Mouse (Mus musculus): Measurements from ENCODE around the gene Crip3. TPM values are rescaled to one million over a fixed set of nuclear protein-coding genes. Genes with fewer than 3 reads are reported as not detected.
A peak's percentile ranks its signal among the peaks of the same experiment; 100 is the strongest.

Crip3 gene
- polyA plus RNA-seq, 1 experiment from 2014 or later: 0.92 TPM

GRCm38 (mm10) chr17:46458439-46458838 is 29.7 kb downstream of the Crip3 start:
- WGBS: 32% methylated on average over 3 of the region's 3 CpGs
- H3K27me3 ChIP-seq (replicated peaks): peaks cover 74% of the 10 kb centered on the region
- no peak for ATAC-seq

GRCm38 (mm10) chr17:46460673-46461072 is 31.9 kb downstream of the Crip3 start:
- no peaks in the 10 kb centered on the region for H3K9me3 ChIP-seq
- H3K27ac ChIP-seq: no peak overlapping the region
- ATAC-seq: 0 out of 2 replicates have a peak, but pooled peaks have one; percentile 11
- H3K4me1 ChIP-seq (replicated peaks): peaks cover 18% of the 10 kb centered on the region
- peak overlapping the region; percentile 36 for H3K4me3 ChIP-seq (replicated peaks)
- peak overlapping the region; percentile 77 for H3K4me2 ChIP-seq (replicated peaks)
- no peaks in the 10 kb centered on the region for H3K36me3 ChIP-seq
- H3K27me3 ChIP-seq (replicated peaks): peaks cover 54% of the 10 kb centered on the region
- WGBS: 1% methylated on average over 32 of the region's 32 CpGs
- H3K9ac ChIP-seq: peak overlapping the region; percentile 21; the same call in 1 of the 2 replicates

More at GRCm38 (mm10) chr17:46458439-46458838, 29.7 kb downstream of the Crip3 start:
- H3K4me1 ChIP-seq (replicated peaks): peaks cover 37% of the 10 kb centered on the region
- H3K4me2 ChIP-seq (replicated peaks): no peak overlapping the region
- no peak overlapping the region for H3K27ac ChIP-seq
- H3K36me3 ChIP-seq: no peaks in the 10 kb centered on the region
- no peak overlapping the region for H3K4me3 ChIP-seq (replicated peaks)
- H3K9me3 ChIP-seq: no peaks in the 10 kb centered on the region
- H3K9ac ChIP-seq: no peak overlapping the region

- ATAC-seq: no peak
- peaks cover 17% of the 10 kb centered on the region for H3K4me1 ChIP-seq (replicated peaks)
- no peak overlapping the region for H3K27ac ChIP-seq
- no peaks in the 10 kb centered on the region for H3K9me3 ChIP-seq
- H3K36me3 ChIP-seq: no peaks in the 10 kb centered on the region
- 9% methylated on average over 8 of the region's 8 CpGs for WGBS
- 0 out of 2 replicates have a peak overlapping the region, but pooled peaks have one; percentile 21 for H3K9ac ChIP-seq
- peak overlapping the region; percentile 77 for H3K4me2 ChIP-seq (replicated peaks)
- peaks cover 47% of the 10 kb centered on the region for H3K27me3 ChIP-seq (replicated peaks)
- peak overlapping the region; percentile 36 for H3K4me3 ChIP-seq (replicated peaks)
Measured at GRCm38 (mm10) chr17:46461347-46461746, 32.6 kb downstream of the Crip3 start.

- Histone ChIP-seq H3K27me3 (replicated peaks) (peaks cover 41% of the 10 kb centered on the region), H3K4me2 (replicated peaks) (no peak overlapping the region), H3K9ac (no peak overlapping the region), H3K4me1 (replicated peaks) (peaks cover 17% of the 10 kb centered on the region), H3K36me3 (no peaks in the 10 kb centered on the region), H3K4me3 (replicated peaks) (no peak overlapping the region), H3K27ac (no peak overlapping the region), H3K9me3 (no peaks in the 10 kb centered on the region)
- ATAC-seq: no peak
- 82% methylated on average over 5 of the region's 5 CpGs for WGBS
Measured at GRCm38 (mm10) chr17:46462226-46462625, 33.5 kb downstream of the Crip3 start.

- no peak overlapping the region for H3K27ac ChIP-seq
- no peaks in the 10 kb centered on the region for H3K9me3 ChIP-seq
- no peaks in the 10 kb centered on the region for H3K4me1 ChIP-seq (replicated peaks)
- no peak overlapping the region for H3K9ac ChIP-seq
- ATAC-seq: no peak
- H3K27me3 ChIP-seq (replicated peaks): no peaks in the 10 kb centered on the region
- no peak overlapping the region for H3K4me3 ChIP-seq (replicated peaks)
- H3K36me3 ChIP-seq: no peaks in the 10 kb centered on the region
- 70% methylated on average over 9 of the region's 9 CpGs for WGBS
- H3K4me2 ChIP-seq (replicated peaks): no peak overlapping the region
Measured at GRCm38 (mm10) chr17:46467830-46468229, 39.1 kb downstream of the Crip3 start.

GRCm38 (mm10) chr17:46476601-46477000 is 47.9 kb downstream of the Crip3 start:
- Histone ChIP-seq H3K36me3 (no peaks in the 10 kb centered on the region), H3K9me3 (no peaks in the 10 kb centered on the region), H3K4me3 (replicated peaks) (no peak overlapping the region), H3K4me2 (replicated peaks) (no peak overlapping the region), H3K9ac (no peak overlapping the region), H3K27ac (no peak overlapping the region), H3K27me3 (replicated peaks) (peaks cover 9% of the 10 kb centered on the region; the same call in 1 of the 2 replicates), H3K4me1 (replicated peaks) (no peaks in the 10 kb centered on the region)
- WGBS: 61% methylated on average over 8 of the region's 8 CpGs
- ATAC-seq: no peak

- no peaks in the 10 kb centered on the region for H3K9me3 ChIP-seq
- no peaks in the 10 kb centered on the region for H3K4me1 ChIP-seq (replicated peaks)
- H3K27ac ChIP-seq: no peak overlapping the region
- H3K4me2 ChIP-seq (replicated peaks): no peak overlapping the region
- WGBS: 85% methylated on average over 15 of the region's 15 CpGs
- H3K27me3 ChIP-seq (replicated peaks): peaks cover 9% of the 10 kb centered on the region; the same call in 1 of the 2 replicates
- H3K9ac ChIP-seq: no peak overlapping the region
- no peak overlapping the region for H3K4me3 ChIP-seq (replicated peaks)
- H3K36me3 ChIP-seq: no peaks in the 10 kb centered on the region
- no peak for ATAC-seq
Measured at GRCm38 (mm10) chr17:46477286-46477685, 48.6 kb downstream of the Crip3 start.

Other genes starting within 250 kb of the Crip3 start
- 13.4 and 14.8 TPM in 2 replicates for gene Polh, start 226.3 kb upstream of the Crip3 start, polyA plus RNA-seq (2015; fragmentation: Nextera tagmentation; extraction: Ambion mirVana)
- 31.6 and 31.9 TPM in 2 replicates for gene Xpo5, start 226.1 kb upstream of the Crip3 start, polyA plus RNA-seq (2015; fragmentation: Nextera tagmentation; extraction: Ambion mirVana)
- gene Polr1c, start 180.9 kb upstream of the Crip3 start, polyA plus RNA-seq (2015; fragmentation: Nextera tagmentation; extraction: Ambion mirVana): 75.3 and 75.8 TPM in 2 replicates
- gene Yipf3, start 180.8 kb upstream of the Crip3 start, polyA plus RNA-seq (2015; fragmentation: Nextera tagmentation; extraction: Ambion mirVana): 86.8 and 111 TPM in 2 replicates
- gene Lrrc73, start 175.4 kb upstream of the Crip3 start, polyA plus RNA-seq (2015; fragmentation: Nextera tagmentation; extraction: Ambion mirVana): 0.46 and 0.69 TPM in 2 replicates
- gene Tjap1, start 145.9 kb upstream of the Crip3 start, polyA plus RNA-seq (2015; fragmentation: Nextera tagmentation; extraction: Ambion mirVana): 28.6 and 29.6 TPM in 2 replicates
- 0.64 and 0.77 TPM in 2 replicates for gene Dlk2, start 131.5 kb upstream of the Crip3 start, polyA plus RNA-seq (2015; fragmentation: Nextera tagmentation; extraction: Ambion mirVana)
- 6.3 and 7.4 TPM in 2 replicates for gene Abcc10, start 100.6 kb upstream of the Crip3 start, polyA plus RNA-seq (2015; fragmentation: Nextera tagmentation; extraction: Ambion mirVana)
- gene Zfp318, start 45.2 kb upstream of the Crip3 start, polyA plus RNA-seq (2015; fragmentation: Nextera tagmentation; extraction: Ambion mirVana): 6.6 and 7.1 TPM in 2 replicates
- not detected in 2 replicates for gene Slc22a7, start 9.5 kb downstream of the Crip3 start, polyA plus RNA-seq (2015; fragmentation: Nextera tagmentation; extraction: Ambion mirVana)
- 0.24 and 0.26 TPM in 2 replicates for gene Ttbk1, start 58.7 kb downstream of the Crip3 start, polyA plus RNA-seq (2015; fragmentation: Nextera tagmentation; extraction: Ambion mirVana)
- 48.7 and 48.9 TPM in 2 replicates for gene Dnph1, start 67.8 kb downstream of the Crip3 start, polyA plus RNA-seq (2015; fragmentation: Nextera tagmentation; extraction: Ambion mirVana)
- gene Cul9, start 117.5 kb downstream of the Crip3 start, polyA plus RNA-seq (2015; fragmentation: Nextera tagmentation; extraction: Ambion mirVana): 2.8 and 3.4 TPM in 2 replicates
- gene Srf, start 127.2 kb downstream of the Crip3 start, polyA plus RNA-seq (2015; fragmentation: Nextera tagmentation; extraction: Ambion mirVana): 7.6 and 8.9 TPM in 2 replicates
- 61.8 and 66.2 TPM in 2 replicates for gene Ptk7, start 200.6 kb downstream of the Crip3 start, polyA plus RNA-seq (2015; fragmentation: Nextera tagmentation; extraction: Ambion mirVana)
- 64.6 and 73.2 TPM in 2 replicates for gene Klc4, start 217.1 kb downstream of the Crip3 start, polyA plus RNA-seq (2015; fragmentation: Nextera tagmentation; extraction: Ambion mirVana)
- gene Mrpl2, start 217.3 kb downstream of the Crip3 start, polyA plus RNA-seq (2015; fragmentation: Nextera tagmentation; extraction: Ambion mirVana): 148 and 156 TPM in 2 replicates
- 41.1 and 45.7 TPM in 2 replicates for gene Cul7, start 221.4 kb downstream of the Crip3 start, polyA plus RNA-seq (2015; fragmentation: Nextera tagmentation; extraction: Ambion mirVana)
- 56.4 and 58.4 TPM in 2 replicates for gene Rrp36, start 245.4 kb downstream of the Crip3 start, polyA plus RNA-seq (2015; fragmentation: Nextera tagmentation; extraction: Ambion mirVana)
- 133 and 151 TPM in 2 replicates for gene Mea1, start 249.9 kb downstream of the Crip3 start, polyA plus RNA-seq (2015; fragmentation: Nextera tagmentation; extraction: Ambion mirVana)